10 mouse cellular contexts compared by ENCODE assay signal in genomic region chr2:170487890-170488502, GRCm38 (mm10). TPM values are rescaled to one million over a fixed set of nuclear protein-coding genes. Genes with fewer than 3 reads are reported as not detected.
DNase-seq lines count a peak whose midpoint lies in the region; ATAC-seq and TF ChIP-seq lines count a peak whose summit lies in the region.
"Had no signal": no experiment of that assay in that cellular context is flagged by ENCODE, and none has a peak within 500 bp of the region (broad histone marks: within the 10 kb centered on the region; RNA-seq: fewer than 3 reads in every experiment).

No protein-coding gene starts in this region.

- H3K9me3 ChIP-seq in liver, postnatal 0 days (ENCODE audit: low read length) = no peaks in the 10 kb centered on the region
- H3K9me3 ChIP-seq in liver, embryonic 11.5 days (ENCODE audit: control insufficient read depth, low read length) = no peaks in the 10 kb centered on the region
- H3K9me3 ChIP-seq in hindbrain, postnatal 0 days (ENCODE audit: low read length) = no peaks in the 10 kb centered on the region
- H3K9me3 ChIP-seq: lung, embryonic 15.5 days; stomach, embryonic 15.5 days had no signal

- H3K9ac ChIP-seq in liver, postnatal 0 days (replicated peaks) = no peak overlapping the region
- no peak overlapping the region for H3K9ac ChIP-seq in liver, embryonic 11.5 days (ENCODE audit: low read depth, low read length)
- 0 out of 2 replicates have a peak overlapping the region, but pooled peaks have one; percentile 1 for H3K9ac ChIP-seq in hindbrain, postnatal 0 days (replicated peaks; ENCODE audit: low read length)
- H3K9ac ChIP-seq: lung, embryonic 15.5 days; stomach, embryonic 15.5 days had no signal

- TF ChIP-seq EP300 in liver, postnatal 0 days (IDR thresholded peaks at IDR 0.05; ENCODE audit: low read depth) = no peak

- no peak overlapping the region for H3K4me2 ChIP-seq in liver, postnatal 0 days (ENCODE audit: low read depth, low read length)
- no peak overlapping the region for H3K4me2 ChIP-seq in liver, embryonic 11.5 days
- H3K4me2 ChIP-seq in hindbrain, postnatal 0 days (ENCODE audit: low read depth, low read length) = 0 out of 2 replicates have a peak overlapping the region, but pooled peaks have one; percentile 6
- H3K4me2 ChIP-seq: lung, embryonic 15.5 days; stomach, embryonic 15.5 days had no signal

- TF ChIP-seq POLR2A in small intestine, adult 2 months (IDR thresholded peaks at IDR 0.05; ENCODE audit: low read depth, low read length) = no peak

- TF ChIP-seq CTCF in liver, postnatal 0 days (IDR thresholded peaks at IDR 0.05; ENCODE audit: low read depth) = peak; percentile 66
- TF ChIP-seq CTCF in hindbrain, postnatal 0 days (IDR thresholded peaks at IDR 0.05; ENCODE audit: low read depth) = peak; percentile 78
- TF ChIP-seq CTCF in small intestine, adult 2 months (IDR thresholded peaks at IDR 0.05; ENCODE audit: extremely low read depth, insufficient read length, insufficient replicate concordance, low read depth, low read length) = peak; percentile 35; the same call in 1 of the 2 replicates

- WGBS in liver, postnatal 0 days (ENCODE audit: insufficient replicate concordance) = 56% methylated on average over 26 of the region's 26 CpGs
- WGBS in liver, embryonic 11.5 days = 59% methylated on average over 26 of the region's 26 CpGs
- 39% methylated on average over 26 of the region's 26 CpGs for WGBS in hindbrain, postnatal 0 days
- WGBS in small intestine, adult 2 months = 61% methylated on average over 26 of the region's 26 CpGs

- no peak overlapping the region for H3K4me3 ChIP-seq in liver, postnatal 0 days (ENCODE audit: low read depth, low read length)
- H3K4me3 ChIP-seq in liver, embryonic 11.5 days (ENCODE audit: low read depth, low read length) = no peak overlapping the region
- H3K4me3 ChIP-seq in hindbrain, postnatal 0 days (ENCODE audit: low read length) = no peak overlapping the region
- no peak overlapping the region for H3K4me3 ChIP-seq in small intestine, adult 2 months (ENCODE audit: low read depth, low read length)
- H3K4me3 ChIP-seq: lung, embryonic 15.5 days; stomach, embryonic 15.5 days had no signal

- H3K36me3 ChIP-seq in liver, postnatal 0 days (replicated peaks; ENCODE audit: insufficient read depth, low read length) = no peaks in the 10 kb centered on the region
- H3K36me3 ChIP-seq in liver, embryonic 11.5 days (ENCODE audit: control insufficient read depth, insufficient read depth, low read length) = no peaks in the 10 kb centered on the region
- H3K36me3 ChIP-seq in hindbrain, postnatal 0 days (ENCODE audit: insufficient read depth, low read length) = no peaks in the 10 kb centered on the region
- no peaks in the 10 kb centered on the region for H3K36me3 ChIP-seq in small intestine, adult 2 months (ENCODE audit: control insufficient read depth, insufficient read depth, low read length)
- H3K36me3 ChIP-seq: lung, embryonic 15.5 days; stomach, embryonic 15.5 days had no signal

- DNase-seq in liver, postnatal 0 days = no peak
- DNase-seq in liver, embryonic 11.5 days (ENCODE audit: low spot score) = no peak
- DNase-seq in brain, adult 2 months (ENCODE audit: low read depth, low spot score) = peak; percentile 24
- DNase-seq in hindbrain, postnatal 0 days (ENCODE audit: low spot score) = peak; percentile 77
- no peak for DNase-seq in layer of hippocampus, adult 8-10 months (ENCODE audit: low spot score in 2 of 2)
- no peak for DNase-seq in spleen, adult 12 weeks (ENCODE audit: low spot score)

- no peak for ATAC-seq in liver, postnatal 0 days
- ATAC-seq in liver, embryonic 11.5 days (replicated peaks; ENCODE audit: low FRiP score) = no peak
- peak; percentile 63; the same call in 1 of the 2 replicates for ATAC-seq in hindbrain, postnatal 0 days

- no peak overlapping the region for H3K27ac ChIP-seq in liver, postnatal 0 days (ENCODE audit: low read depth)
- H3K27ac ChIP-seq in liver, embryonic 11.5 days (ENCODE audit: low read depth, low read length) = no peak overlapping the region
- H3K27ac ChIP-seq in hindbrain, postnatal 0 days = no peak overlapping the region
- H3K27ac ChIP-seq in small intestine, adult 2 months (ENCODE audit: insufficient read depth, low read depth, low read length) = no peak overlapping the region
- H3K27ac ChIP-seq: lung, embryonic 15.5 days; stomach, embryonic 15.5 days had no signal

- no peaks in the 10 kb centered on the region for H3K4me1 ChIP-seq in liver, postnatal 0 days (ENCODE audit: insufficient read depth)
- no peaks in the 10 kb centered on the region for H3K4me1 ChIP-seq in liver, embryonic 11.5 days (replicated peaks; ENCODE audit: control insufficient read depth, insufficient read depth, low read length)
- H3K4me1 ChIP-seq in hindbrain, postnatal 0 days (ENCODE audit: insufficient read depth, low read length) = no peaks in the 10 kb centered on the region
- no peaks in the 10 kb centered on the region for H3K4me1 ChIP-seq in small intestine, adult 2 months (ENCODE audit: control insufficient read depth, insufficient read depth, insufficient read length, low read length)
- H3K4me1 ChIP-seq: lung, embryonic 15.5 days; stomach, embryonic 15.5 days had no signal

- H3K27me3 ChIP-seq in liver, postnatal 0 days (ENCODE audit: insufficient read depth, low read length) = peaks cover 16% of the 10 kb centered on the region; the same call in 1 of the 2 replicates
- H3K27me3 ChIP-seq in liver, embryonic 11.5 days (replicated peaks; ENCODE audit: control insufficient read depth, insufficient read depth, low read length) = no peaks in the 10 kb centered on the region; the same call in 1 of the 2 replicates
- no peaks in the 10 kb centered on the region for H3K27me3 ChIP-seq in hindbrain, postnatal 0 days (ENCODE audit: insufficient read depth, low read length)
- no peaks in the 10 kb centered on the region; the same call in 1 of the 2 replicates for H3K27me3 ChIP-seq in small intestine, adult 2 months (ENCODE audit: control insufficient read depth, insufficient read depth, low read length)

RNA-seq across cellular contexts. Expression of gene Pfdn4, which starts 8.2 kb away (rescaled TPM):
- polyA plus RNA-seq in liver, postnatal 0 days (2015; fragmentation: Nextera tagmentation; extraction: Ambion mirVana) = 29.8 and 33.9 TPM in 2 replicates
- polyA plus RNA-seq in liver, embryonic 11.5 days (2014; fragmentation: Nextera tagmentation; extraction: Ambion mirVana) = 85.7 and 101 TPM in 2 replicates
- total RNA-seq in hindbrain, postnatal 0 days (2014; rRNA removed) = 67.7 and 94.6 TPM in 2 replicates
- 147 and 154 TPM in 2 replicates for polyA plus RNA-seq in hindbrain, postnatal 0 days (2015; fragmentation: Nextera tagmentation; extraction: Ambion mirVana)
- 0.98 and 1.2 TPM in 2 replicates for polyA plus RNA-seq in small intestine, adult 2 months (2012; rRNA removed)
- 10 to 100 TPM; 23.8 to 34.6 (median 28.4) TPM for total RNA-seq in layer of hippocampus, adult 8-10 months (2022)

RNA-seq across cellular contexts. Expression of gene Cyp24a1, which starts 8.9 kb away (rescaled TPM):
- polyA plus RNA-seq in liver, postnatal 0 days (2015; fragmentation: Nextera tagmentation; extraction: Ambion mirVana) = not detected in 2 replicates
- not detected in 2 replicates for polyA plus RNA-seq in liver, embryonic 11.5 days (2014; fragmentation: Nextera tagmentation; extraction: Ambion mirVana)
- total RNA-seq in hindbrain, postnatal 0 days (2014; rRNA removed) = not detected in 2 replicates
- polyA plus RNA-seq in hindbrain, postnatal 0 days (2015; fragmentation: Nextera tagmentation; extraction: Ambion mirVana) = 0.08 and 0.09 TPM in 2 replicates
- polyA plus RNA-seq in small intestine, adult 2 months (2012; rRNA removed) = not detected in 2 replicates
- total RNA-seq in layer of hippocampus, adult 8-10 months (2022) = under 1 TPM in 1 of 4 experiments, not detected in 3; 0.11 TPM
- polyA plus RNA-seq: heart, embryonic 14.5 days; lung, embryonic 15.5 days; stomach, embryonic 15.5 days had no signal

Comparison
In these comparisons a context has a peak if more than half of its experiments do, and no peak if none do; other contexts are left out.
1. DNase-seq: peak in brain, adult 2 months (single experiment) and hindbrain, postnatal 0 days (single experiment); none in liver, postnatal 0 days (single experiment), liver, embryonic 11.5 days (single experiment), layer of hippocampus, adult 8-10 months (0 of 2) and spleen, adult 12 weeks (single experiment).
2. RNA of gene Pfdn4, which starts 8.2 kb away (polyA plus RNA-seq): 147 to 154 TPM in hindbrain, postnatal 0 days, 85.7 to 101 TPM in liver, embryonic 11.5 days and 29.8 to 33.9 TPM in liver, postnatal 0 days; 0.98 to 1.2 TPM in small intestine, adult 2 months; every median in the first group is over 10 times any median in the second.
3. Peak in every context shown above with its lines, with median percentiles within 50 percentile points of each other: CTCF ChIP-seq.